Mouse (Mus musculus): ENCODE measurements around the gene Gm20696. TPM values are rescaled to one million over a fixed set of nuclear protein-coding genes. Genes with fewer than 3 reads are reported as not detected.

Gene Gm20696
- polyA plus RNA-seq (2015; fragmentation: Nextera tagmentation; extraction: Ambion mirVana): 3.9 and 4.2 TPM in 2 replicates

- Histone ChIP-seq H3K9me3 (no peaks in the 10 kb centered on the region), H3K4me3 (peak within 1 kb of the TSS; percentile 71), H3K9ac (peak within 1 kb of the TSS; percentile 68), H3K36me3 (no peaks in the 10 kb centered on the region), H3K27ac (peak within 1 kb of the TSS; percentile 47; the same call in 1 of the 2 replicates), H3K27me3 (0 out of 2 replicates have a peak, but pooled peaks cover 3% of the 10 kb centered on the region), H3K4me2 (peak within 1 kb of the TSS; percentile 93), H3K4me1 (peaks cover 28% of the 10 kb centered on the region)
- under 1% methylated on average over 70 of the region's 75 CpGs for WGBS
- ATAC-seq (ENCODE audit: insufficient number of reproducible peaks, low FRiP score, low TSS enrichment, low read depth): peak; percentile 60; the same call in 1 of the 2 replicates
Measured at GRCm38 (mm10) chr6:99666318-99667171, at the start of gene Gm20696, which contains the start of gene Eif4e3. TSS of gene Gm20696 (minus strand) at chr6:99666797. TSS of gene Eif4e3 (minus strand) at chr6:99666771.

GRCm38 (mm10) chr6:99715913-99716312, 49.3 kb upstream of the Gm20696 start:
- ATAC-seq (ENCODE audit: insufficient number of reproducible peaks, low FRiP score, low TSS enrichment, low read depth): no peak
- H3K27me3 ChIP-seq: peaks cover 5% of the 10 kb centered on the region; the same call in 1 of the 2 replicates

GRCm38 (mm10) chr6:99715191-99715590, 48.6 kb upstream of the Gm20696 start:
- no peak for ATAC-seq (ENCODE audit: insufficient number of reproducible peaks, low FRiP score, low TSS enrichment, low read depth)
- H3K4me2 ChIP-seq: no peak overlapping the region

More at GRCm38 (mm10) chr6:99715913-99716312, 49.3 kb upstream of the Gm20696 start:
- Histone ChIP-seq H3K4me1 (0 out of 2 replicates have a peak, but pooled peaks cover 3% of the 10 kb centered on the region), H3K4me3 (no peak overlapping the region), H3K9ac (no peak overlapping the region), H3K9me3 (no peaks in the 10 kb centered on the region), H3K27ac (no peak overlapping the region), H3K4me2 (no peak overlapping the region), H3K36me3 (no peaks in the 10 kb centered on the region)
- 68% methylated on average over 5 of the region's 6 CpGs for WGBS

GRCm38 (mm10) chr6:99713256-99713655, 46.7 kb upstream of the Gm20696 start:
- H3K27ac ChIP-seq: no peak overlapping the region
- H3K4me1 ChIP-seq: 0 out of 2 replicates have a peak, but pooled peaks cover 3% of the 10 kb centered on the region
- no peaks in the 10 kb centered on the region for H3K9me3 ChIP-seq
- H3K9ac ChIP-seq: no peak overlapping the region
- WGBS: 79% methylated on average over 5 of the region's 5 CpGs
- no peak overlapping the region for H3K4me3 ChIP-seq
- ATAC-seq (ENCODE audit: insufficient number of reproducible peaks, low FRiP score, low TSS enrichment, low read depth): no peak
- H3K36me3 ChIP-seq: no peaks in the 10 kb centered on the region
- H3K4me2 ChIP-seq: no peak overlapping the region
- peaks cover 5% of the 10 kb centered on the region; the same call in 1 of the 2 replicates for H3K27me3 ChIP-seq

More at GRCm38 (mm10) chr6:99715191-99715590, 48.6 kb upstream of the Gm20696 start:
- 61% methylated on average over 6 of the region's 6 CpGs for WGBS
- H3K27me3 ChIP-seq: peaks cover 5% of the 10 kb centered on the region; the same call in 1 of the 2 replicates
- H3K4me3 ChIP-seq: no peak overlapping the region
- 0 out of 2 replicates have a peak, but pooled peaks cover 3% of the 10 kb centered on the region for H3K4me1 ChIP-seq
- H3K27ac ChIP-seq: no peak overlapping the region
- no peak overlapping the region for H3K9ac ChIP-seq
- no peaks in the 10 kb centered on the region for H3K9me3 ChIP-seq
- H3K36me3 ChIP-seq: no peaks in the 10 kb centered on the region

- no peaks in the 10 kb centered on the region for H3K9me3 ChIP-seq
- H3K36me3 ChIP-seq: no peaks in the 10 kb centered on the region
- no peak overlapping the region for H3K9ac ChIP-seq
- peaks cover 5% of the 10 kb centered on the region; the same call in 1 of the 2 replicates for H3K27me3 ChIP-seq
- H3K4me1 ChIP-seq: 0 out of 2 replicates have a peak, but pooled peaks cover 3% of the 10 kb centered on the region
- ATAC-seq (ENCODE audit: insufficient number of reproducible peaks, low FRiP score, low TSS enrichment, low read depth): no peak
- no peak overlapping the region for H3K4me2 ChIP-seq
- no peak overlapping the region for H3K27ac ChIP-seq
- no peak overlapping the region for H3K4me3 ChIP-seq
- 65% methylated on average over 11 of the region's 11 CpGs for WGBS
Measured at GRCm38 (mm10) chr6:99711576-99712101, 45.0 kb upstream of the Gm20696 start.

- no peak overlapping the region for H3K9ac ChIP-seq
- peak; percentile 79 for ATAC-seq (ENCODE audit: insufficient number of reproducible peaks, low FRiP score, low TSS enrichment, low read depth)
- no peak overlapping the region for H3K4me3 ChIP-seq
- H3K36me3 ChIP-seq: peaks cover 3% of the 10 kb centered on the region; the same call in 1 of the 2 replicates
- H3K27ac ChIP-seq: peak overlapping the region; percentile 75
- H3K27me3 ChIP-seq: peaks cover 24% of the 10 kb centered on the region
- H3K4me2 ChIP-seq: 0 out of 2 replicates have a peak overlapping the region, but pooled peaks have one; percentile 10
- H3K9me3 ChIP-seq: no peaks in the 10 kb centered on the region
- 17% methylated on average over 3 of the region's 3 CpGs for WGBS
- peaks cover 13% of the 10 kb centered on the region for H3K4me1 ChIP-seq
Measured at GRCm38 (mm10) chr6:99700484-99700883, 33.9 kb upstream of the Gm20696 start.

GRCm38 (mm10) chr6:99692916-99693841, 26.6 kb upstream of the Gm20696 start:
- WGBS: 1% methylated on average over 103 of the region's 110 CpGs
- peak overlapping the region; percentile 78 for H3K4me3 ChIP-seq
- no peak for ATAC-seq (ENCODE audit: insufficient number of reproducible peaks, low FRiP score, low TSS enrichment, low read depth)
- peak overlapping the region; percentile 77 for H3K9ac ChIP-seq
- no peaks in the 10 kb centered on the region for H3K9me3 ChIP-seq
- peak overlapping the region; percentile 79 for H3K27ac ChIP-seq
- peak overlapping the region; percentile 94 for H3K4me2 ChIP-seq
- peaks cover 22% of the 10 kb centered on the region for H3K4me1 ChIP-seq
- peaks cover 68% of the 10 kb centered on the region for H3K27me3 ChIP-seq
- peaks cover 4% of the 10 kb centered on the region; the same call in 1 of the 2 replicates for H3K36me3 ChIP-seq

- Histone ChIP-seq H3K36me3 (peaks cover 4% of the 10 kb centered on the region; the same call in 1 of the 2 replicates), H3K4me1 (peaks cover 22% of the 10 kb centered on the region), H3K27ac (peak within 1 kb of the TSS; percentile 79), H3K9me3 (no peaks in the 10 kb centered on the region), H3K4me3 (peak within 1 kb of the TSS; percentile 78), H3K4me2 (peak within 1 kb of the TSS; percentile 94), H3K27me3 (peaks cover 62% of the 10 kb centered on the region), H3K9ac (peak within 1 kb of the TSS; percentile 77)
- peak; percentile 59 for ATAC-seq (ENCODE audit: insufficient number of reproducible peaks, low FRiP score, low TSS enrichment, low read depth)
- under 1% methylated on average over 72 of the region's 112 CpGs for WGBS
Measured at GRCm38 (mm10) chr6:99692206-99692915, 25.8 kb upstream of the Gm20696 start, which contains the start of gene Gpr27. TSS of gene Gpr27 (plus strand) at chr6:99692679.

- ATAC-seq (ENCODE audit: insufficient number of reproducible peaks, low FRiP score, low TSS enrichment, low read depth): peak; percentile 12; the same call in 1 of the 2 replicates
- Histone ChIP-seq H3K27me3 (peaks cover 56% of the 10 kb centered on the region), H3K9ac (peak overlapping the region; percentile 77), H3K27ac (peak overlapping the region; percentile 79; the same call in 1 of the 2 replicates), H3K9me3 (no peaks in the 10 kb centered on the region), H3K4me3 (peak overlapping the region; percentile 78), H3K4me2 (peak overlapping the region; percentile 94), H3K36me3 (peaks cover 4% of the 10 kb centered on the region; the same call in 1 of the 2 replicates), H3K4me1 (peaks cover 22% of the 10 kb centered on the region)
- 8% methylated on average over 25 of the region's 25 CpGs for WGBS
Measured at GRCm38 (mm10) chr6:99691666-99692205, 25.1 kb upstream of the Gm20696 start.

GRCm38 (mm10) chr6:99688513-99688912, 21.9 kb upstream of the Gm20696 start:
- no peak overlapping the region for H3K4me3 ChIP-seq
- H3K27ac ChIP-seq: no peak overlapping the region
- ATAC-seq (ENCODE audit: insufficient number of reproducible peaks, low FRiP score, low TSS enrichment, low read depth): no peak
- WGBS: 82% methylated on average over 6 of the region's 6 CpGs
- H3K4me1 ChIP-seq: peaks cover 12% of the 10 kb centered on the region
- peaks cover 35% of the 10 kb centered on the region for H3K27me3 ChIP-seq
- H3K36me3 ChIP-seq: no peaks in the 10 kb centered on the region
- no peaks in the 10 kb centered on the region for H3K9me3 ChIP-seq
- no peak overlapping the region for H3K4me2 ChIP-seq
- H3K9ac ChIP-seq: no peak overlapping the region

Measured in limb, embryonic 15.5 days (tissue).